Mouse (Mus musculus) T-helper 17 cell (primary cell): ENCODE measurements at regions not wholly inside any gene's neighbourhood (a gene's known extent, or its start where the extent isn't known, plus 50 kb on each side); places are given as distances from the start of the nearest gene placed in this dataset.

ENCODE experiments used
- in situ Hi-C, 2 experiments: fragments of 300-600 bp; cut with MboI, MseI; formaldehyde crosslinking; loops; 1 replicate in 1 of 2; 2 replicates in 1 of 2; pipeline ENCODE4 v1.15.1; 2025; ENCODE audit warnings: high pct_unique_total_duplicates in 2 of 2

GRCm38 (mm10) chr2:99236968-99237367 lies 569.9 kb upstream of the Gm10800 start:
- in situ Hi-C loops: loop anchor here in 1 of 2 experiments (10.0 kb wide), 1 partner anchor 1928 kb away; no protein-coding TSS in a partner anchor
